Comparison of ENCODE assay signal across 22 mouse cellular contexts in genomic region chr6:117012621-117013020, GRCm38 (mm10).
"Had no signal": no experiment of that assay in that cellular context is flagged by ENCODE, and none has a peak within 500 bp of the region (broad histone marks: within the 10 kb centered on the region; RNA-seq: fewer than 3 reads in every experiment).

No protein-coding gene starts in this region.

- DNase-seq: gastrocnemius, postnatal 14 days; gastrocnemius, postnatal 36 days; heart, adult 2 months; heart, postnatal 10 days; heart, postnatal 4 days; kidney, adult 11 months; kidney, adult 2 months; kidney, adult 9 months; kidney, postnatal 14 days; kidney, postnatal 36 days; layer of hippocampus, adult 9-11 months; layer of hippocampus, postnatal 36 days; left cerebral cortex, postnatal 4 days had no signal

- H3K4me2 ChIP-seq: heart, embryonic 12.5 days; hindbrain, embryonic 13.5 days; hindbrain, embryonic 15.5 days; limb, embryonic 13.5 days; limb, embryonic 15.5 days; liver, embryonic 12.5 days had no signal

- H3K36me3 ChIP-seq: heart, embryonic 12.5 days; hindbrain, embryonic 13.5 days; hindbrain, embryonic 15.5 days; limb, embryonic 13.5 days; limb, embryonic 15.5 days; liver, embryonic 12.5 days had no signal

- ATAC-seq: hindbrain, postnatal 0 days; intestine, embryonic 16.5 days; liver, embryonic 12.5 days had no signal

- H3K9me3 ChIP-seq: heart, embryonic 12.5 days; hindbrain, embryonic 13.5 days; hindbrain, embryonic 15.5 days; limb, embryonic 15.5 days; liver, embryonic 12.5 days had no signal

- H3K27me3 ChIP-seq: heart, embryonic 12.5 days; hindbrain, embryonic 13.5 days; hindbrain, embryonic 15.5 days; limb, embryonic 13.5 days; limb, embryonic 15.5 days; liver, embryonic 12.5 days had no signal

- H3K27ac ChIP-seq: heart, adult 2 months; hindbrain, embryonic 13.5 days; hindbrain, embryonic 15.5 days; hindbrain, postnatal 0 days; limb, embryonic 13.5 days; limb, embryonic 15.5 days; liver, embryonic 12.5 days; liver, embryonic 14.5 days had no signal

- H3K4me3 ChIP-seq: heart, adult 2 months; heart, embryonic 12.5 days; hindbrain, embryonic 13.5 days; hindbrain, embryonic 15.5 days; limb, embryonic 13.5 days; limb, embryonic 15.5 days; liver, embryonic 12.5 days had no signal

- H3K4me1 ChIP-seq: heart, embryonic 12.5 days; hindbrain, embryonic 13.5 days; hindbrain, embryonic 15.5 days; limb, embryonic 13.5 days; limb, embryonic 15.5 days; liver, embryonic 12.5 days had no signal

- H3K9ac ChIP-seq: heart, embryonic 12.5 days; hindbrain, embryonic 13.5 days; hindbrain, embryonic 15.5 days; limb, embryonic 13.5 days; limb, embryonic 15.5 days; liver, embryonic 12.5 days; liver, embryonic 14.5 days had no signal
